Mouse (Mus musculus): ENCODE measurements around the gene Ddx54.

GRCm38 (mm10) chr5:120567253-120567701 lies 45.3 kb upstream of the Ddx54 start:
- no peak for TF ChIP-seq CTCF (IDR thresholded peaks at IDR 0.05; ENCODE audit: low read depth)
- TF ChIP-seq EP300 (IDR thresholded peaks at IDR 0.05; ENCODE audit: low read depth) = no peak

Measured in liver, embryonic 14.5 days (tissue).